Mouse (Mus musculus) stomach, postnatal 0 days (tissue): Measurements from ENCODE around the gene Atad1. TPM values are rescaled to one million over a fixed set of nuclear protein-coding genes. Genes with fewer than 3 reads are reported as not detected.
"Not testable (repeated sequence)": the region's sequence is repeated elsewhere in the genome, so short reads cannot be mapped to it uniquely, and the experiment has no call there.

Source experiments
- ATAC-seq: fragments of 200-750 bp; cut with Nextera tagmentation; 2 replicates; pipeline ENCODE4 v1.8.0; 2017; ENCODE audit not compliant: low FRiP score, low TSS enrichment
- DNase-seq: peaks from one replicate; pipeline ENCODE4 v3.0.0-alpha.2; 2016; ENCODE audit warnings: low spot score
- H3K27ac ChIP-seq: fragments of 300-500 bp; sonication (generic); replicated peaks from 2 replicates; pipeline ENCODE4 v1.5.1; 2014; ENCODE audit warnings: mild to moderate bottlenecking, control low read depth
- H3K27me3 ChIP-seq: fragments of 300-500 bp; sonication (generic); 2 replicates; pipeline ENCODE4 v1.6.1; 2014; ENCODE audit warnings: low read length; ENCODE audit not compliant: control insufficient read depth, insufficient read depth
- H3K36me3 ChIP-seq: fragments of 300-500 bp; sonication (generic); 2 replicates; pipeline ENCODE4 v1.6.1; 2014; ENCODE audit warnings: low read length, mixed read lengths; ENCODE audit not compliant: control insufficient read depth, insufficient read depth
- H3K4me1 ChIP-seq: fragments of 300-500 bp; sonication (generic); replicated peaks from 2 replicates; pipeline ENCODE4 v1.6.1; 2014; ENCODE audit warnings: antibody characterized with exemption; ENCODE audit not compliant: control insufficient read depth, insufficient read depth
- H3K4me2 ChIP-seq: fragments of 300-500 bp; sonication (generic); replicated peaks from 2 replicates; pipeline ENCODE4 v1.6.1; 2014; ENCODE audit warnings: low read depth, mild to moderate bottlenecking, control low read depth, moderate library complexity
- H3K4me3 ChIP-seq: fragments of 300-500 bp; sonication (generic); 2 replicates; pipeline ENCODE4 v1.5.1; 2014; ENCODE audit warnings: low read depth, low read length, control low read depth
- H3K9ac ChIP-seq: fragments of 300-500 bp; sonication (generic); 2 replicates; pipeline ENCODE4 v1.6.1; 2014; ENCODE audit warnings: mild to moderate bottlenecking, low read length, control low read depth, mixed read lengths
- H3K9me3 ChIP-seq: fragments of 300-500 bp; sonication (generic); 2 replicates; pipeline ENCODE4 v1.6.1; 2016; ENCODE audit warnings: low read length; ENCODE audit not compliant: control insufficient read depth
- CTCF ChIP-seq: IDR thresholded peaks from 2 replicates; pipeline ENCODE4 v1.5.1; 2016; ENCODE audit warnings: antibody characterized with exemption, low read depth, mild to moderate bottlenecking, moderate library complexity
- EP300 ChIP-seq: optimal IDR thresholded peaks from 2 replicates; pipeline ENCODE3; 2016; ENCODE audit warnings: antibody characterized with exemption
- WGBS: fragments of 180-500 bp; shearing (Covaris S2); extraction: QIAGEN DNeasy Blood & Tissue Kit; methylation state at CpG from one replicate; pipeline ENCODE4 v1.1.7; 2014; 5-methylcytosine and 5-hydroxymethylcytosine counted together
- polyA plus RNA-seq: library from polyadenylated mRNA; unstranded; fragments of >200 nt; fragmentation: Nextera tagmentation; extraction: Ambion mirVana; gene quantifications from 2 replicates; pipeline ENCODE4 v1.2.1, GENCODE M21; 2015

Atad1 gene
- polyA plus RNA-seq, 1 experiment from 2014 or later, result 42.2 TPM

DNA sequence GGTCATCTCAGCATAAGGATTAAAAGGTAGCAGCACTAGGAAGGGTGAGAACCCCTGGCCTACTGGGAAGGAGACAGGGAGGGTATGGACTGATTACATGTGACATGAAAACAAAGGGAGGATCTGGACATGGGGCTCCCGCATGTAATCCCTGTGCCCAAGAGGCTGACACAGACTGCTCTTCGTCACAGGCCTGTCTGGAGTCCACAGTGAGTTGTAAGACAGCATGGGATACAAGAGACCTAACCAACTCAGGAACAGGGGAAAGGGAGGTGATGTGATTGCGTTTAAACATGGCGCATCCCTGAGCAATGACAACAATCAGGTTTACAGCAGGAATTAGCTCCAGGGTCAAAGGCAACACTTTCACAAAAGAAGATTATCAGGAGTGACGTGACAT, 30.6 kb downstream of the Atad1 start:
- no peaks in the 10 kb centered on the region for H3K9me3 ChIP-seq
- ATAC-seq (no peak), DNase-seq (no peak)
- H3K4me3 ChIP-seq, result no peak overlapping the region
- H3K4me2 ChIP-seq, result no peak overlapping the region
- H3K4me1 ChIP-seq, result no peaks in the 10 kb centered on the region
- H3K9ac ChIP-seq, result no peak overlapping the region
- no peak for TF ChIP-seq CTCF
- TF ChIP-seq EP300, result no peak
- no peaks in the 10 kb centered on the region for H3K27me3 ChIP-seq
- H3K27ac ChIP-seq, result no peak overlapping the region
- WGBS, result 91% methylated on average over 5 of the region's 5 CpGs
- no peaks in the 10 kb centered on the region for H3K36me3 ChIP-seq

DNA sequence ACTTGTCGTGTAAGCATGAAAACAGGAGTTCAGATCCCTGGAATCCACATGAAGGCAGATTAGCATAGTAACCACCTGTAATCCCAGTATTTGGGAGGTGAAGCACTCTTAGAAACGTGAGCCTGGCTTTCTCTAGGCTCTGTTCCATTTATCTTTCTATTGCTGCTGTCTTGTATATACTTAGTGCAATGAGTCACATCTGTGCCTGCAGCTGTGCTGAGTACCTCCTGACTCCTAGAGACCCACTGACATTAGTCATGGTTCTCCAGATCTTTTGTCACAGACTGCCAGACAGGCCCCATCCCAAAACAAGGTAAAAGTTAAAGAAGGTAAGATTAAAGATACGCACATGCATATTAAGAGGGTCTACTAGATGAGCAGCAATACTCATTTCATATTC, 37.4 kb downstream of the Atad1 start:
- Histone ChIP-seq H3K4me1 (no peaks in the 10 kb centered on the region), H3K4me3 (no peak overlapping the region), H3K9me3 (no peaks in the 10 kb centered on the region), H3K27me3 (no peaks in the 10 kb centered on the region), H3K4me2 (no peak overlapping the region), H3K27ac (no peak overlapping the region), H3K36me3 (peaks cover 8% of the 10 kb centered on the region; the same call in 1 of the 2 replicates), H3K9ac (no peak overlapping the region)
- no peak for DNase-seq
- TF ChIP-seq CTCF (no peak), EP300 (no peak)
- 59% methylated on average over 3 of the region's 3 CpGs for WGBS
- no peak for ATAC-seq

DNA sequence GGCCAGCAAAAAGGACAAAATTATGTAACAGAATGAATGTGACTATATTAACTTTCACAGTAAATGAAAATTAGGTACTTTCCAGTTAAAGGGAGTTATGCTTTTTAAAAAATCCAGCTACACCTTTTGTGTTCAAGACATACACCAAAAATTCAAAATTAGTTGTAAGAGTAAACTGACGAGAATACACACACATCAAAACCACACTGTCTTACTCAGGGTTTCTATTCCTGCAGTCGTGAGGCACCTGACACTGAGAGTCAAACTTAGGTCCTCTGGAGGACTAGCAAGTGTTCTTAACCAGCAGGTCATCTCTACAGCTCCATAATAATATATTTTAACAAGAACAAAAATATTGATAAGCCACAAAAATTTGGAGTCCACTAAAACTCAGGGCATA, 42.9 kb downstream of the Atad1 start:
- Histone ChIP-seq H3K4me3 (no peak overlapping the region), H3K9me3 (no peaks in the 10 kb centered on the region), H3K36me3 (peaks cover 12% of the 10 kb centered on the region; the same call in 1 of the 2 replicates), H3K4me1 (no peaks in the 10 kb centered on the region), H3K9ac (no peak overlapping the region), H3K27ac (no peak overlapping the region), H3K4me2 (no peak overlapping the region), H3K27me3 (no peaks in the 10 kb centered on the region)
- no peak for ATAC-seq
- TF ChIP-seq EP300, result no peak
- TF ChIP-seq CTCF, result no peak
- DNase-seq, result no peak
- 90% methylated on average over 2 of the region's 2 CpGs for WGBS

GRCm38 (mm10) chr19:32689724-32690123, 49.9 kb downstream of the Atad1 start:
- Histone ChIP-seq H3K4me1 (no peaks in the 10 kb centered on the region), H3K27ac (no peak overlapping the region), H3K36me3 (peaks cover 8% of the 10 kb centered on the region; the same call in 1 of the 2 replicates), H3K9me3 (no peaks in the 10 kb centered on the region), H3K9ac (no peak overlapping the region), H3K4me3 (no peak overlapping the region), H3K4me2 (no peak overlapping the region), H3K27me3 (no peaks in the 10 kb centered on the region)
- TF ChIP-seq EP300, result no peak
- peak; percentile 74 for TF ChIP-seq CTCF
- ATAC-seq (no peak), DNase-seq (no peak)
- 40% methylated on average over 6 of the region's 6 CpGs for WGBS

DNA sequence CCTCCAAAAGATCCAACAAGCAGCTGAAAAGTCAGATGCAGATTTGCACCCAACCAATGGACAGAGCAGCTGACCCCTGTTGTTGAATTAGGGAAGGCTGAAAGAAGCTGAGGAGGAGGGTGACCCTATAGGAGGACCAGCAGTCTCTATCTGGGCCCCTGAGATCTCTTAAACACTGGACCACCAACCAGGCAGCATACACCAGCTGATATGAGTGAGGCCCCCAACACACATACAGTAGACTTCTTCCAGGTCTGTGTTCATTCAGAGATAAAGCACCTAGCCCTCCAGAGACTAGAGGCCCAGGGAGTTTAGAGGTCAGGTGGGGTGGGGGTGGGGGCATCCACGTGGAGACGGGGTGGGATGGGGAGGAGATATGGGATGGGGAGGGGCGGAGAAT, 51.4 kb downstream of the Atad1 start:
- not testable (repeated sequence) for H3K36me3 ChIP-seq, H3K4me1 ChIP-seq, H3K4me2 ChIP-seq, DNase-seq, H3K27ac ChIP-seq, H3K27me3 ChIP-seq, H3K4me3 ChIP-seq, ATAC-seq, H3K9ac ChIP-seq, H3K9me3 ChIP-seq
- WGBS, result 71% methylated on average over 3 of the region's 3 CpGs

DNA sequence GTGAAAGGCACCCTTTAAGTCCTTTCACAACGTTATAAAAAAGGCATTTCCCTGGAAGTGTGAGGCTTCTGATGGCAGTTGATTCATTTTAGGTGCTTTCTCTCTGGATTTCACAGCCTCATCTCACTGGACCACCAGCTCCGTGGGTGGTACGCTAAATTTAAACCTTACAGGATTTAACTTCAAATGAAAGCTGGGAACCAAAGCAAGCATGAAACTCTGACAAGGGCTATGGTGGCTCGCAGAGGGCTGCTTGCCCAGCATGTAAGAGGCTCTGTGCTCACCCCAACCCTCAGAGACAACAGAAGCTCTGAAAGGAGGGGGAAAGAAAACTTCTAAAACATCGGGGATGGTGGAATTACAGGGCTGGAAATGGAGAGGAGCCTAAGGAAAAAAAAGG, 51.9 kb downstream of the Atad1 start:
- no peak for ATAC-seq
- no peak overlapping the region for H3K4me3 ChIP-seq
- no peak overlapping the region for H3K27ac ChIP-seq
- TF ChIP-seq CTCF (no peak), EP300 (no peak)
- H3K9me3 ChIP-seq, result no peaks in the 10 kb centered on the region
- H3K4me1 ChIP-seq, result no peaks in the 10 kb centered on the region
- no peaks in the 10 kb centered on the region for H3K27me3 ChIP-seq
- H3K9ac ChIP-seq, result no peak overlapping the region
- WGBS, result 86% methylated on average over 5 of the region's 5 CpGs
- no peak for DNase-seq
- H3K36me3 ChIP-seq, result peaks cover 3% of the 10 kb centered on the region; the same call in 1 of the 2 replicates
- H3K4me2 ChIP-seq, result no peak overlapping the region
